In genomic region chr1:38987865-38988211, GRCm38 (mm10) we compare ENCODE assay signal across 8 mouse cellular contexts. TPM values are rescaled to one million over a fixed set of nuclear protein-coding genes. Genes with fewer than 3 reads are reported as not detected.
A peak's percentile ranks its signal among the peaks of the same experiment; 100 is the strongest.
DNase-seq lines count a peak whose midpoint lies in the region; ATAC-seq lines count a peak whose summit lies in the region.

No protein-coding gene starts in this region.

- peak overlapping the region; percentile 90 for H3K27ac ChIP-seq in heart, embryonic 13.5 days (replicated peaks)
- peak overlapping the region; percentile 85 for H3K27ac ChIP-seq in hindbrain, embryonic 12.5 days
- no peak overlapping the region for H3K27ac ChIP-seq in midbrain, embryonic 11.5 days (ENCODE audit: low read depth, low read length)

- peak overlapping the region; percentile 97 for H3K9ac ChIP-seq in heart, embryonic 13.5 days
- H3K9ac ChIP-seq in hindbrain, embryonic 12.5 days, result peak overlapping the region; percentile 85
- H3K9ac ChIP-seq in midbrain, embryonic 11.5 days (ENCODE audit: low read length), result peak overlapping the region; percentile 67

- peak; percentile 78 for ATAC-seq in heart, embryonic 13.5 days (ENCODE audit: extremely low read depth, insufficient number of reproducible peaks, low FRiP score, low TSS enrichment)
- ATAC-seq in hindbrain, embryonic 12.5 days (ENCODE audit: low FRiP score), result peak; percentile 91
- ATAC-seq in midbrain, embryonic 11.5 days (ENCODE audit: low FRiP score), result peak; percentile 90

- DNase-seq in heart, postnatal 36 days, result no peak
- peak; percentile 8 for DNase-seq in MEL-GATA-1-ER (ENCODE audit: extremely low read depth, low read depth)
- DNase-seq in midbrain, embryonic 11.5 days (ENCODE audit: low spot score, missing footprints), result no peak
- no peak for DNase-seq in urinary bladder, adult 2 months (ENCODE audit: low spot score)
- DNase-seq in left cerebral cortex, postnatal 4 days, result no peak
- DNase-seq in cerebellum, postnatal 25 days, result no peak

- intact Hi-C loops in heart, postnatal 36 days (cut with DNase I), result no loop called here
- intact Hi-C loops in left cerebral cortex, postnatal 4 days (cut with DNase I), result loop anchor here (10.0 kb wide), 1 partner anchor 93 kb away; the partner anchor contains the start of gene Chst10

- peaks cover 34% of the 10 kb centered on the region for H3K4me1 ChIP-seq in heart, embryonic 13.5 days
- peaks cover 17% of the 10 kb centered on the region for H3K4me1 ChIP-seq in hindbrain, embryonic 12.5 days
- H3K4me1 ChIP-seq in midbrain, embryonic 11.5 days (ENCODE audit: control insufficient read depth, insufficient read depth, low read length), result peaks cover 8% of the 10 kb centered on the region

- H3K27me3 ChIP-seq in heart, embryonic 13.5 days (replicated peaks), result no peaks in the 10 kb centered on the region
- H3K27me3 ChIP-seq in hindbrain, embryonic 12.5 days, result no peaks in the 10 kb centered on the region
- no peaks in the 10 kb centered on the region for H3K27me3 ChIP-seq in midbrain, embryonic 11.5 days (ENCODE audit: control insufficient read depth, insufficient read depth, low read length)

- H3K4me3 ChIP-seq in heart, embryonic 13.5 days, result peak overlapping the region; percentile 86
- peak overlapping the region; percentile 70 for H3K4me3 ChIP-seq in hindbrain, embryonic 12.5 days
- peak overlapping the region; percentile 60 for H3K4me3 ChIP-seq in midbrain, embryonic 11.5 days (ENCODE audit: low read depth, low read length)

- H3K36me3 ChIP-seq in heart, embryonic 13.5 days, result peaks cover 25% of the 10 kb centered on the region
- H3K36me3 ChIP-seq in hindbrain, embryonic 12.5 days, result peaks cover 14% of the 10 kb centered on the region; the same call in 1 of the 2 replicates
- H3K36me3 ChIP-seq in midbrain, embryonic 11.5 days (ENCODE audit: control insufficient read depth, insufficient read depth, low read length), result no peaks in the 10 kb centered on the region

- H3K4me2 ChIP-seq in heart, embryonic 13.5 days, result peak overlapping the region; percentile 91
- peak overlapping the region; percentile 85 for H3K4me2 ChIP-seq in hindbrain, embryonic 12.5 days (replicated peaks)
- peak overlapping the region; percentile 82 for H3K4me2 ChIP-seq in midbrain, embryonic 11.5 days

- H3K9me3 ChIP-seq in heart, embryonic 13.5 days, result no peaks in the 10 kb centered on the region
- no peaks in the 10 kb centered on the region for H3K9me3 ChIP-seq in hindbrain, embryonic 12.5 days (replicated peaks)
- H3K9me3 ChIP-seq in midbrain, embryonic 11.5 days (ENCODE audit: control insufficient read depth, low read length), result no peaks in the 10 kb centered on the region

- under 1% methylated on average over 25 of the region's 25 CpGs for WGBS in heart, embryonic 13.5 days
- 0% methylated on average over 25 of the region's 25 CpGs for WGBS in hindbrain, embryonic 12.5 days
- WGBS in midbrain, embryonic 11.5 days, result under 1% methylated on average over 25 of the region's 25 CpGs

RNA-seq across cellular contexts. Expression of gene Pdcl3, which starts 2.4 kb away (rescaled TPM):
- 126 and 144 TPM in 2 replicates for polyA plus RNA-seq in heart, embryonic 13.5 days (2015; fragmentation: Nextera tagmentation; extraction: Ambion mirVana)
- 10 to 100 TPM; 76.2 to 77.3 TPM for total RNA-seq in heart, postnatal 36 days (2021)
- 168 and 179 TPM in 2 replicates for polyA plus RNA-seq in hindbrain, embryonic 12.5 days (2016; fragmentation: Nextera tagmentation; extraction: Ambion mirVana)
- 161 and 174 TPM in 2 replicates for polyA plus RNA-seq in midbrain, embryonic 11.5 days (2014; fragmentation: Nextera tagmentation; extraction: Ambion mirVana)
- polyA plus RNA-seq in urinary bladder, adult 2 months (2012; rRNA removed), result 252 and 254 TPM in 2 replicates
- total RNA-seq in left cerebral cortex, postnatal 4 days (2021), result 10 to 100 TPM; 64.4 to 68.7 TPM

RNA-seq across cellular contexts. Expression of gene Nms, which starts 48.9 kb away (rescaled TPM):
- not detected in 2 replicates for polyA plus RNA-seq in heart, embryonic 13.5 days (2015; fragmentation: Nextera tagmentation; extraction: Ambion mirVana)
- total RNA-seq in heart, postnatal 36 days (2021), result not detected
- polyA plus RNA-seq in hindbrain, embryonic 12.5 days (2016; fragmentation: Nextera tagmentation; extraction: Ambion mirVana), result 0.56 and 1.3 TPM in 2 replicates
- polyA plus RNA-seq in midbrain, embryonic 11.5 days (2014; fragmentation: Nextera tagmentation; extraction: Ambion mirVana), result 0.22 and 0.31 TPM in 2 replicates
- not detected in 2 replicates for polyA plus RNA-seq in urinary bladder, adult 2 months (2012; rRNA removed)
- not detected for total RNA-seq in left cerebral cortex, postnatal 4 days (2021)
